Mouse (Mus musculus) heart, embryonic 16.5 days (tissue): ENCODE measurements at regions not wholly inside any gene's neighbourhood (a gene's known extent, or its start where the extent isn't known, plus 50 kb on each side); places are given as distances from the start of the nearest gene placed in this dataset.

Source experiments
- ATAC-seq: fragments of 200-750 bp; cut with Nextera tagmentation; replicated peaks from 2 replicates; pipeline ENCODE4 v1.8.0; 2017; ENCODE audit warnings: moderate number of reproducible peaks; ENCODE audit not compliant: insufficient read depth, low FRiP score; ENCODE audit errors: extremely low read depth
- H3K27ac ChIP-seq: fragments of 300-500 bp; sonication (generic); 2 replicates; pipeline ENCODE4 v1.5.1; 2014; ENCODE audit warnings: mild to moderate bottlenecking, low read length, control low read depth, moderate library complexity
- H3K27me3 ChIP-seq: fragments of 300-500 bp; sonication (generic); 2 replicates; pipeline ENCODE4 v1.6.1; 2014; ENCODE audit warnings: low read length, mixed read lengths; ENCODE audit not compliant: control insufficient read depth, insufficient read depth
- H3K36me3 ChIP-seq: fragments of 300-500 bp; sonication (generic); 2 replicates; pipeline ENCODE4 v1.6.1; 2014; ENCODE audit not compliant: control insufficient read depth, insufficient read depth
- H3K4me1 ChIP-seq: fragments of 300-500 bp; sonication (generic); 2 replicates; pipeline ENCODE4 v1.6.1; 2014; ENCODE audit warnings: low read length, mixed read lengths; ENCODE audit not compliant: control insufficient read depth, insufficient read depth
- H3K4me2 ChIP-seq: fragments of 300-500 bp; sonication (generic); 2 replicates; pipeline ENCODE4 v1.6.1; 2014; ENCODE audit warnings: low read depth, mild to moderate bottlenecking, control low read depth, low read length
- H3K4me3 ChIP-seq: fragments of 300-500 bp; sonication (generic); 2 replicates; pipeline ENCODE4 v1.5.1; 2014; ENCODE audit warnings: mild to moderate bottlenecking, control low read depth, low read length
- H3K9ac ChIP-seq: fragments of 300-500 bp; sonication (generic); 2 replicates; pipeline ENCODE4 v1.6.1; 2014; ENCODE audit warnings: low read length, control low read depth
- H3K9me3 ChIP-seq: fragments of 300-500 bp; sonication (generic); replicated peaks from 2 replicates; pipeline ENCODE4 v1.6.1; 2016; ENCODE audit warnings: low read length; ENCODE audit not compliant: control insufficient read depth
- whole genome bisulfite sequencing: fragments of 180-500 bp; shearing (Covaris S2); extraction: QIAGEN DNeasy Blood & Tissue Kit; methylation state at CpG from one replicate; pipeline ENCODE4 v1.1.7; 2014; 5-methylcytosine and 5-hydroxymethylcytosine counted together

DNA sequence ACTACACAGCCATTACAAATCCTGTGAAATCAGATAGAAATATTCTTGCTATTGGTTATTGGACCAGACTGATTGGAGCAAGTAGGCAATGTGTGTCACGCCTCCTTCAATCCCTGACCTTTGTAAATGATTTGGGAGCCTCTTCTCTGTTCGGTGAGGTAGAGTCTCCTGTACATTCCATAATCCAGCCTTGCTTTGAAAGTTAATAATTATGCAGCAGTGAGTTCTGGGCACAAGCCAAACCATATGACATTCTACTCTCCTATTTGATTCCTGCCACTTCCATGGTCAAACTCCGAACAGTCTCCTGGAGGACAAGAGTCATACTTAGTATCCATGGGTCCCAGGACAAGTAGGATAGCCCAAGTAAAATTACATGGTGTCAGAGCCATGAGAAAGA lies 158.4 kb upstream of the Cpeb2 start:
- Histone ChIP-seq H3K36me3 (no peaks in the 10 kb centered on the region), H3K9me3 (no peaks in the 10 kb centered on the region), H3K9ac (no peak overlapping the region), H3K4me2 (no peak overlapping the region), H3K4me1 (no peaks in the 10 kb centered on the region), H3K27ac (no peak overlapping the region), H3K27me3 (no peaks in the 10 kb centered on the region), H3K4me3 (no peak overlapping the region)
- WGBS: 80% methylated on average over 3 of the region's 3 CpGs
- ATAC-seq: no peak

DNA sequence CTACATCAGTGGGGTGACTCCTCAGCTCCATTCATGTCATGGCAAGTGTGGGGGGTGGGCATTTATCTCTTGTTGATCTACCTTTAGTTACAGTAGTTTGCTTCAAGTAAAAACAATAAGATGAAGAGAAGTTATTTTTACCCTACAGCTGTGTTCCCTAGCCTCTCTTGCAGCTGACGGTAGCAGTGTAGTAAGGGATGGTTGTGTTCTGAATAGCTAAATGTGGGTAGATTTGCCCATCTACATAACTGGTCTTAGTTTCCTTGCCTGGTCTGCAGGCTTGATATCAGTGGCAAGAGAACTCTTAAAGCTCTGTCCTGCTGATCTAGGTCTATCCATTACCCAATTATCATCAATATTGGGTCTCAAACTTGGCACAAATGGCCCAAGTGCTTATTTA lies 152.7 kb upstream of the Cpeb2 start:
- no peaks in the 10 kb centered on the region for H3K9me3 ChIP-seq
- H3K27ac ChIP-seq: no peak overlapping the region
- no peak overlapping the region for H3K4me3 ChIP-seq
- WGBS: 76% methylated on average over 1 of the region's 1 CpGs
- H3K36me3 ChIP-seq: no peaks in the 10 kb centered on the region
- H3K9ac ChIP-seq: no peak overlapping the region
- no peak for ATAC-seq
- H3K4me2 ChIP-seq: no peak overlapping the region
- peaks cover 10% of the 10 kb centered on the region for H3K4me1 ChIP-seq
- no peaks in the 10 kb centered on the region for H3K27me3 ChIP-seq

DNA sequence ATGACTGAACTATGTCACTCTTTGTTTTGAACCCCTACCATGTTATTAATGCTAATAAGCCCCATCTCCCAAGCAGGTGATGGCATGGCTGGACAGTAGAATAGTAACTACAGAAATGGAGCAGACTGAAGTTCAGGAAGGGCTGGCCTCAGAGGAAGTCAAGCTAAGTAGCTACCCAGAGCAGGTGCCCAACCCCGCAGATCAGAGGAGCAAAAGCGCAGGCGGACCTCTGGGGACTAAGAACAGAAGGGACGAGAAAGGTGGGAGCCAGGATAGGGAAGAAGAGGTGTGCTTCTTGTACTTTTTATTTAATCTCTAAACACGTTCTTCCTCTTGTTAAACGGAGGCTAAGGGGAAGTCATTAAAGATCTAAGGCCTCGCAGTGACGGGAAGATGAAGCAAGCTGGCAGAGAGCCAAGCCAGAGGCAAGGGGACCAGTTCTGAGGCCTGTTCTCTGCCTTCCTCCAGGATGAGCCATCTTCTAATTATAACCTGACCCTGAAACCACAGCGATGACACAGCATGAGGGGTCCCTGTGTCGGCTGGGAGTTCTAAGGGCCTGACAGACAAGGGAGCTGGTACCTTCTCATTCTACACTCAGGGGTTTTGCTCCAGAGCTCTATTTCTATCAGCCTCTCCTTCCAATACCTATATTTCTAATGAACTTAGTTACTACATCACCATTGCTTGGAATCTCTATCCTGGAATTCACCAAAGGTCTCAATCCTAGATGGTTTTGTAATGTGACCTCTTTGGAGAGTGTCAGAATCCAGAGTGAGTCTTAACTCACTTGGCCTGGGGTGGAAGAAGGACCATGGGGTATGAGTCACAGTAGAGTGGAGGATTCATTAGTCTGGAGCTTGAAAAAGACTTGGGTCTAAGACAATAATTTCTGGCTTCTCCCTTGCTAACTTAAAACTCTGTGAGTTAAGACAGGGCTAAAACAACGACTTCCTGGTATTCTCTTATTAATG lies 151.1 kb upstream of the Cpeb2 start:
- Histone ChIP-seq H3K4me1 (peaks cover 10% of the 10 kb centered on the region), H3K4me2 (no peak overlapping the region), H3K4me3 (no peak overlapping the region), H3K27me3 (no peaks in the 10 kb centered on the region), H3K9ac (no peak overlapping the region), H3K9me3 (no peaks in the 10 kb centered on the region), H3K27ac (no peak overlapping the region), H3K36me3 (no peaks in the 10 kb centered on the region)
- ATAC-seq: peak; percentile 63; the same call in 1 of the 2 replicates
- 36% methylated on average over 11 of the region's 11 CpGs for WGBS

DNA sequence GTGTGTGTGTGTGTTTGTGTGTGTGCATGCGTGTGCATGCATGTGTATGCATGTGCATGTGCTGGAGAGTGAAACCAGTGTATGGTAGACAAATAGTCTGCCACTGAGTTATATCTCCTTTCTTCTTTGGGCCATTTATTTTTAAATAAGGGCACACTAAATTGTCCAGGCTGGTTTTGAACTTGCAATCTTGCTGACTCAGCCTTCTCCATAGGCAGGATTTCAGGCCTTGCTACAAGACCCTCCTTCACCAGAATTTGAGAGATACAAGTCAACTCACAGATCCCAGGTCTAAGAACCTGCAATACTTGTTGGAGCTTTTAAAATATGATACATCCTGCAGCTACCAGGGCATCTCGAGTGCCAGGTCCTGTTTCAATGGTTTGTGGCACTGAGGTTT lies 145.9 kb upstream of the Cpeb2 start:
- Histone ChIP-seq H3K9me3 (no peaks in the 10 kb centered on the region), H3K9ac (no peak overlapping the region), H3K27ac (no peak overlapping the region), H3K4me2 (no peak overlapping the region), H3K36me3 (no peaks in the 10 kb centered on the region), H3K27me3 (no peaks in the 10 kb centered on the region), H3K4me1 (peaks cover 15% of the 10 kb centered on the region), H3K4me3 (no peak overlapping the region)
- no peak for ATAC-seq
- 76% methylated on average over 2 of the region's 2 CpGs for WGBS

DNA sequence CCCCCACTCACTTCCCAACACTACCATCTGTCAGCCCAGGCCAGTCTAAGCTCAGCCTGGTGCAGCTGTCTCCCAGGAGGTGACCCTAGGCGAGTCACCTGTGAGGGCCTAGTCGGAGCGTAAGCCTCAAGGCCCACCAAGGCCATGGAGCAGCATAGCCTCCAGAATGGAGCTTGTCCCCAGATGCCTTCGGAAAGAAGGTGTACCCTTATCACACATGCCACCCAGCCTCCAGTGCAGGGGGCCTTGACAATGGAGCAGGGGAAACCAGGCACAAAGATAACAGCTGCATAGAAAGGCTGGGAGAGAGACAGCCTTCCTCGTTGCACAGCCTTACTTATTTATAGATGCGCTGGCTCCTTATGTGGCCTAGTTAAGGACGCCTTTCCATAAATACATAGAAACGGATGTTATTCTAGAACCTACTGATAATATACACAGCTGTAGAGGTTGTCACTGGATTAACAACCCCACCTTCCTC lies 145.0 kb upstream of the Cpeb2 start:
- no peak overlapping the region for H3K4me3 ChIP-seq
- peaks cover 12% of the 10 kb centered on the region for H3K4me1 ChIP-seq
- H3K9ac ChIP-seq: peak overlapping the region; percentile 38; the same call in 1 of the 2 replicates
- WGBS: 30% methylated on average over 8 of the region's 8 CpGs
- no peak overlapping the region for H3K4me2 ChIP-seq
- ATAC-seq: peak; percentile 87
- H3K9me3 ChIP-seq: no peaks in the 10 kb centered on the region
- H3K27me3 ChIP-seq: no peaks in the 10 kb centered on the region
- no peaks in the 10 kb centered on the region for H3K36me3 ChIP-seq
- peak overlapping the region; percentile 33 for H3K27ac ChIP-seq

DNA sequence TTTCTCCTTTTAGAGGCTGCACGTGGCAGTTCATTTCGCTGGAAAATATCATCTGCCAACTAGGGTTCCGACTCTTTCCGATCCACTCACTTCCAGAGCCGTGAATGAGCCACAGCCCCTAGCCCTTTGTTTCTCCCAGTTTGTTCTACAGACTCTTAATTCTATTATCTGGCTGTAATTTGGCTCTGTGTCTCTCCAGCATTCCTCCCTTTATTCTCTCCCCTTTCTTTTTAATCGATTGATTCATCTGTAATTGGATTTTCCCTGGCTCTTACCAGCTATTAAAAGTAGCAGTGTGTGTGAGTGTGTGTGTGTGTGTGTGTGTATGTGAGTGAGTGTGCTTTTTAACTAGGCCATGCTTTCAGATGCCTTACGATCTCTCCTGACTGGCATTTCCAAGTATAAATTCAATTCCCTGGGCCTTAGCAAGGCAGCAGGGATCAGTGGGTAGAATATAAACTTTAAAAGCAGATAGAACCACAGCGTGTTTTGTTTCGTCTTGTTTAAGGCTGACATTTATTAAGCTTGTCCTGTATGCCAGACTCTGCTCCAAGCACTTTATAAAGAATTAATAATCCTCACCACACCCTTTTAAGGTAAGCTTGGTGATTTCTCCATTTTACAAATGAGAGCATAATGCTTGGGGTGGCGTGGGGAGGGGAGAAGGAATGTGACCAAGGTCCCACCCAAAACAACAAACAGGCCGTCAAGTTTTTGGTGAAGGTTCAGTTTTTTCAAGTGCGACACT lies 144.1 kb upstream of the Cpeb2 start:
- Histone ChIP-seq H3K4me2 (no peak overlapping the region), H3K27ac (peak overlapping the region; percentile 33), H3K9ac (no peak overlapping the region), H3K36me3 (no peaks in the 10 kb centered on the region), H3K9me3 (no peaks in the 10 kb centered on the region), H3K27me3 (no peaks in the 10 kb centered on the region), H3K4me1 (peaks cover 16% of the 10 kb centered on the region), H3K4me3 (no peak overlapping the region)
- no peak for ATAC-seq
- 71% methylated on average over 12 of the region's 12 CpGs for WGBS

DNA sequence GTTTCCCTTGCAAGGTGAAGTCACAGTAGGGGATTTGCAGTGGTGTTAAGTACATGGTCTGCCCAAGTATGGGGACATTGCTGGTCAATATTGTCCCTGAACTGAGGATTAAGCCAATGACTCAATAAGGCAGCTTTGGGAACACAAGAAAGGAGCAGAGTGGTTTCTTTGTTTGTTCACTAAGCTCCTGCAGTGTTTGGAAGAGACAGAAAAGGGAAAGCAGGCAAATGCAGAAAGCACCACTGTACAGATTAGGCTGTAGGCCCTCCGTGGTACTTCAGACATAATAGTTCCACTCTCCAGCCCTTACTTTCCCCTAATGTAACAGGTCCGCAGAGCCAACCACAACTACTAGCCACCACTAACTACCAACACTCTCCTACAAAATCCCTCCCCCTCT lies 143.5 kb upstream of the Cpeb2 start:
- Histone ChIP-seq H3K27ac (no peak overlapping the region), H3K27me3 (no peaks in the 10 kb centered on the region), H3K9me3 (no peaks in the 10 kb centered on the region), H3K4me1 (peaks cover 22% of the 10 kb centered on the region), H3K4me3 (no peak overlapping the region), H3K4me2 (no peak overlapping the region), H3K36me3 (no peaks in the 10 kb centered on the region), H3K9ac (no peak overlapping the region)
- ATAC-seq: no peak
- 75% methylated on average over 2 of the region's 2 CpGs for WGBS

DNA sequence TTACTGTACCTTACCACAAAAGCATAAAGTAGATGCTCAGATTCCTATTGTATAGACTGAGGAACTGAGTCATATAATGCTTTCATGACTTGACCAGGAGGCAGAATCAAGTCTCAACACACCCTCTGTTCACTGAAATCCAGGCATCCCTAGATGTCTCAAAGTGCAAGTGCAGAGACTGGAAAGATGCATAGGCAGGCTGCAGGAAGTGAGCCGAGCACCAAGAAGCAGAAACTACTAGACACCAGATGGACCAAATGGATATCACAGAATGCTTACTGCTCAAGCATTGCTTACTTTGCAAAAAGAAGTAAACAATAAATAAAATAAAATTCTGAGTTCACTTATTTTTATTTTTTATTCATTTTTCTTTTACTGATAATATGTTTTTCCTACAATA lies 143.0 kb upstream of the Cpeb2 start:
- H3K4me1 ChIP-seq: peaks cover 27% of the 10 kb centered on the region
- H3K27me3 ChIP-seq: no peaks in the 10 kb centered on the region
- ATAC-seq: no peak
- no peaks in the 10 kb centered on the region for H3K36me3 ChIP-seq
- no peak overlapping the region for H3K4me3 ChIP-seq
- H3K27ac ChIP-seq: no peak overlapping the region
- no peaks in the 10 kb centered on the region for H3K9me3 ChIP-seq
- 86% methylated on average over 1 of the region's 1 CpGs for whole genome bisulfite sequencing
- no peak overlapping the region for H3K9ac ChIP-seq
- no peak overlapping the region for H3K4me2 ChIP-seq
